Mouse (Mus musculus) heart, adult 9 months (tissue): ENCODE measurements around the gene 1700003E16Rik.
A peak's percentile ranks its signal among the peaks of the same experiment; 100 is the strongest.

Experiments used
- DNase-seq, 2 experiments: peaks; one replicate each; pipeline ENCODE4 v3.0.0; 2022; ENCODE audit warnings: low spot score in 2 of 2

The 1700003E16Rik gene

DNA sequence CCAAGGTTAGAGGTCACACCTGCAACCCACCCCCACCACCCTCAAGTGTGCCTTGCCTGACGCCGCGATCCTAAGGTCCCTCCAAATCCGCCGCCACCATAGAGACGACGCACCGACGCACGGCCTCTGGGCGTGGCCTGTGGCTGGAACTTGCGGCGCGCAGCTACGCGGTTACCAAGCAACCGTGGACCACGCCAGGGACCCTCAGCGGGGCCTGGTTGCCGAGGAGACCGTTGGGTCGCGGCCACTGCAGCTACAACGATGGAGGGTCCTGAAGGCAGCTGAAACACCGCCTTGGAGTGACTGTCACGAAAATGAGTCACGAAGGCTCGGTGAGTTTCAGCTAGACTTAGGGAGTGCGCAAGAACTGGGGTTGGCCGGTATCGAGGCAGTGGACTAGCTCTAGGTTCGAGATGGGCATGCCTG, at the start of gene 1700003E16Rik, which contains the start of gene Wdr54:
TSS of gene 1700003E16Rik (plus strand) at position 146 of the 426 bp plus-strand sequence.
TSS of gene Wdr54 (minus strand) at position 139 of the 426 bp plus-strand sequence.
- peak; percentile 35 to 43 for DNase-seq

DNA sequence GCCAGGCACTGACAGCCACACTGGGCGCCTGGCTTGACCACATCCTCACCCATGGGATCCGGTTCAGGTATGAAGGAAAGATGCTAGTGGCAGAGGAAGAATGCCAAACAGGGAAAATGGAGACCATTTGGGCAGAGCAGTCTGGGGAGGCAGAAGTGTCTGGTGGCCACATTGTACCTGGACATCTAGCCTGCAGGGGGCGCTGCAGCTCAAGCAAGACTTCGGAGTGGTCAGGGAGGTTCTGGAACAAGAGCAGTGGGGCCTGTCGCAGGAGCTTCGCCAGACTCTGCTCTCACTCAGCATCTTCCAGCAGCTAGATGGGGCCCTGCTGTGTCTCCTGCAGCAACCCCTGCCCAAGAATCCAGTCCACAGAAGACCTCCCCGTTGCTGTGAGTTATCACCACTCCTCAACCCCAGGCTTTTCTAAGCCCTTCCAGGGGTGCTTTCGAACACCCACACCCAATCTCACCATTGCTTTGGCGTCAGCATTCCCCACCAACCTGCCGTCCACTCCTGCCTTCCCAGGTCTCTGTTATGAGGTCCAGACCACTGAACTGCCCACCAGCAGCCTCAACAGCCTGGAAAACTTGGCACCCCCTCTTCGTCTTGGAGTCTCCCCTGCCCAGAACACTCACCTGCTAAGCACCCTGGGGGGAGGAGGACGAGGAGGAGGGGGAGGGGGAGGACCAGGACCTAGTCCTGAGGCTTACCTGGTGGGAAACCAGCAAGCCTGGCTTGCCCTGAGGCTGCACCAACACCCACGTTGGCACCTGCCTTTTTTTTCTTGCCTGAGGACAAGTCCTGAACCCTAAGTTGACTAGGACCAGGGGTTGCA, 48.4 kb upstream of the 1700003E16Rik start:
- peak in 1 of 2 experiments; percentile 52 for DNase-seq

DNA sequence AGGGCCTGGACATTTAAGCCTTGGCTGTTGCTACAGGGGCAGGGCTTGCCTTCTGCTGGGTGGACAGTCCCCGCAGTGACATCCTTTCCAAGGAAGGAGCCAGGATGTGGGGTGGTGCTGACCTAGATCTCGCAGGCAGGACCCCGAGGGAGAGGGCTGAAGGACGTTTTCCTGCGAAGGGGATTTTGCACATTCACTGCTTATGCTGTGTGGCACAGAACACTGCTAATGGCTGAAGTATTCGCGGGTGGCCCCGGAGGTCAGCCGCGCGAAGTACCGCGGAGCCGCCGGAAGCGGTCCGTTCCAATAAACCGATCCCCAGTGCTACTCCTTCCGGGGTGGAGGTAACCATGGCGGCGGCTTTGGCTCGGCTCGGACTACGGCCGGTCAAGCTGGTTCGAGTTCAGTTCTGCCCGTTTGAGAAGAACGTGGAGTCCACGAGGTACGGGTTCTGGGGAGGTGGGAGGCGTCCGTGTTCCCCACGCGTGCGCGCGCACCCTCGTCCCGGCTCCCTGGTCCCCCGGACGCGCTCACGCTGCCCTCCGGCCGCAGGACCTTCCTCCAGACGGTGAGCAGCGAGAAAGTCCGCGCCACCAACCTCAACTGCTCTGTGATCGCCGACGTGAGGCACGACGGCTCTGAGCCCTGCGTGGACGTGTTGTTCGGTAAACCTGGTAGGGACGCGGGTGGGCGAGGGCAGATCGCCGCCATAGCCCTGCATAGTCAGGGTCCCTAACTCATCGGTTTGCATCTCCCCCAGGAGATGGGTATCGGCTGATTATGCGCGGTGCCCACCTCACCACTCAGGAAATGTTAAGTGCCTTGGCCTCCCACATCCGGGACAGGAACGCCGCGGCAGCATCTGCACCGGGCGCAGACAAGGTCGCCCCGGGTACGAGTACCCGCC, 47.2 kb upstream of the 1700003E16Rik start, which contains the start of gene Mrpl53:
TSS of gene Mrpl53 (plus strand) at position 279 of the 907 bp plus-strand sequence.
- peak; percentile 79 to 84 for DNase-seq

DNA sequence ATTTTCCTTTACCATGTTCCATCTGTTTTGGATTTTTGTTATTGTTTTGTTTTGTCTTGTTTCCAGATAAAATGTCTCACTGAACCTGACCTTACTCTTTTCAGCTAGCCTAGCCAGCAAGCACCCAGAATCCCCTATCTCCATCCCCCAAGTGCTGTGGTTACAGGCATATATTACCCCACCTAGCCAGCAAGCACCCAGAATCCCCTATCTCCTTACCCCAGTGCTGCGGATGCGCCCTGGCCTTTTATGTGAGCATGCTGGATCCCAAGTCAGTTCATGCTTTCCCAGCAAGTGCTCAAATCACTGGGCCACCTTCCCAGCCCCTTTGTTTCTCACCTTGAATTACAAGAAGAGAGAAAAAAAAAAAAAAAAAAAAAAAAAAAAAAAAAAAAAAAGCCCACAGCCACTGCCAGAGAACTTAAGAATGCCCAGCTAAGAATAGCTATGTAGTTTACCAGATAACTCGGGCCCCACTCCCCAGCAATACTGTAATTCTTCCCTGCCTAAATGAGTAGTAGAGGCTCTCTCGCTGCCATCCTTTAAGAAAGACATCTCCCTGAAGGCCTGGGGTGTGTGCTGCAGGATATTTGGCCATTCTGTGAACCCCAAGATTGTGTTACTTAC, 44.6 kb upstream of the 1700003E16Rik start:
- DNase-seq, result no peak

DNA sequence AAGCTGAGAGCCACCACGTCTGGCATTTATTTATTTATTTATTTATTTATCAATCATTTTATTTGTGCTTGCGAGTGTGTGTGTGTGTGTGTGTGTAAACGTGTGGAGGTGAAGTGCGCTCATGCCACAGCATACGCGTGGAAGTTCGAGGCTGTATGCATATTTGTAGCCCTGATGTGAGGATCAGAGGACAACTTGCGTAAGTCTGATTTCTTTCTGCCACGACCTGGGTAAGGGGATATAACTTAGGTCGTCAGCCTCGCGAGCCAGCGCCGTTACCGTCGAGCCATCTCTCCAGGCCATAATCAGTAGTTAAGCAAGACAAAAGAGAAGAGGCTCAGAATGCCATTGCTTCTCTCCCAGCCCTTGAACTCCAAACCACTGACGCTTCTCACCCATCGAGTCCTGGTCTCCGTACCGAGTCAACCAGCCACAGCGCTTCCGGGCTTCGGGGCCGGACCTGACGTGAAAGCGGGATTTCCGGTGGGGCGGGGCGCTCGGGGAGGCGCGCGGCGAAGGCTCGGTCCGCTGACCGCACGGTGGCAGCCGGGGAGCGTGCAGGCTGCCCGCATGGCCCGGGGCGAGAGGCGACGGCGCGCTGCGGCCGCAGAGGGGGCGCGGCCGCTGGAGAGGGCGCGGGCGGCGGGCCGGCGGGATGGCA, 41.1 kb upstream of the 1700003E16Rik start, which contains the start of gene Mogs:
TSS of gene Mogs (plus strand) at position 486 of the 661 bp plus-strand sequence.
- DNase-seq, result peak; percentile 93 to 95

DNA sequence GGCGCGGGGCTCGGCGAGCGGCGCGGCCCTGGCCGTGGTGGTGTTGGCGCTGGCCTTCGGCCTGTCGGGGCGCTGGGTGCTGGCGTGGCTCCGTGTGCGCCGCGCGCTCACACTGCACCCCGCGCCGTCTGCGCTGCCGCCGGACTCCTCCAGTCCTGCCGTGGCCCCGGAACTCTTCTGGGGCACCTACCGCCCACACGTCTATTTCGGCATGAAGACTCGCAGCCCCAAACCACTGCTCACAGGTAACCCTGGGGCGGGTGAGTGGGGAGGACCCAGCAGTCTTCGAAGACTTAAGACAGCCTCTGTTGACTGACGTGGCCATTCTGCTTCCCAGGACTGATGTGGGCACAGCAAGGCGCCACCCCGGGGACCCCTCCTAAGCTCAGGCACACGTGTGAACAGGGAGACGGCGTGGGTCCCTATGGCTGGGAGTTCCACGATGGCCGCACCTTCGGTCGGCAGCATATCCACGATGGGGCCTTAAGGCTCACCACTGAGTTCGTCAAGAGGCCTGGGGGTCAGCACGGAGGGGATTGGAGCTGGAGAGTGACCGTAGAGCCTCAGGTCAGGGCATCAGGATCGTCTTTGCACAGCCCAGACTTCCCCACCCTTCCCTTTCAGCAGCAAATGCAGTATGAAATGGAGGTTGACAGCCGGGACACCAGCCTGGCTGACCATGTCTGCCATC, 40.4 kb upstream of the 1700003E16Rik start:
- no peak for DNase-seq

DNA sequence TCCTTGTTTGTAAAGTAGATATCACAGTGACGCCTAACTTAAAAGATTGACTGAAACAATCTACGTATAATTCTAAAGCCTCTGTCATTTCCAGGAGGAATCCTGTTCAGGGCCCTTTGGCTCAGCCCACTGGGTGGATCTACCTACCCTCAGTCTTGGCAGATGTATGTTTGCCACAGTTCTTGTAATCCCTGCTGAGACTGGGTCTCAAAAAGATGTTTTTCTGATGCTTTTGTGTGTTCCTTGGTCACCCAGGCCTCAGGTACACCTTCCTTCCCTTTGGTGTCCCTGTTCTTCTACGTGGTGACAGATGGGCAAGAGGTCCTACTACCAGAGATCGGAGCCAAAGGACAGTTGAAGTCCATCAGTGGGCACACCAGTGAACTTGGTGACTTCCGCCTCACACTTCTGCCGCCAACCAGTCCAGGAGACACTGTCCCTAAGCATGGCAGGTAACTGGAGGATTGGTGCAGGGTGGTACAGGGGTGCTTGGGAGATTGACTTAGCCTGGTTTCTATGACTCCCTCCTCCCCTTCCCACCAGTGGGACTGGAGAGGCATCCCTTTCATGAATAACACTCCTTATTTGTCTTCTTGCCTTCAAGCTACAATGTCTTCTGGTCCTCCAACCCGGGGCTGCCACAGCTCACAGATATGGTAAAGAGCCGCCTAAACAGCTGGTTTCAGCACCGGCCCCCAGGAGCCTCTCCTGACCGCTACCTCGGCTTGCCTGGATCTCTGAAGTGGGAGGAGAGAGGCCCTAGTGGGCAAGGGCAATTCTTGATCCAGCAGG, 39.6 kb upstream of the 1700003E16Rik start:
- no peak for DNase-seq

DNA sequence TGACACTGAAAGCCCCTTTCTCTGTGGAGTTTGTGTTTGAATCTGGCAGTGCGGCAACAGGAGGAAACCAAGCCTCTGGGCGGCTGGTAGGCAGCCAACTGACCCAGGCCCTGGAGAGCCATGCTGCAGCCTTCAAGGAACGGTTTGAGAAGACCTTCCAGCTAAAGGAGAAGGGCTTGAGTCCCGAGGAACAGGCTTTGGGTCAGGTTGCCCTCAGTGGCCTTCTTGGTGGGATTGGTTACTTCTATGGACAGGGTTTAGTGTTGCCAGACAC, 39.1 kb upstream of the 1700003E16Rik start:
- peak in 1 of 2 experiments; percentile 0 for DNase-seq

DNA sequence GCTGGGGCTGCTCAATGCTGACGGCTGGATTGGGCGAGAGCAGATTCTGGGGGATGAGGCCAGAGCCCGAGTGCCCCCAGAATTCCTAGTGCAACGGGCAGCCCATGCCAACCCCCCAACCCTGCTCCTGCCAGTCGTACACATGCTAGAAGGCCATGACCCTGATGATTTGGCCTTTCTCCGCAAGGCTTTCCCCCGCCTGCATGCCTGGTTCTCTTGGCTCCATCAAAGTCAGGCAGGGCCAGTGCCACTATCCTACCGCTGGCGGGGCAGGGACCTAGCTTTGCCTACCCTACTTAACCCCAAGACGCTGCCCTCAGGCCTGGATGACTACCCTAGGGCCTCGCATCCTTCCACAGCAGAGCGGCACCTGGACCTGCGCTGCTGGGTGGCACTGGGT, 38.6 kb upstream of the 1700003E16Rik start:
- DNase-seq, result peak in 1 of 2 experiments; percentile 1

DNA sequence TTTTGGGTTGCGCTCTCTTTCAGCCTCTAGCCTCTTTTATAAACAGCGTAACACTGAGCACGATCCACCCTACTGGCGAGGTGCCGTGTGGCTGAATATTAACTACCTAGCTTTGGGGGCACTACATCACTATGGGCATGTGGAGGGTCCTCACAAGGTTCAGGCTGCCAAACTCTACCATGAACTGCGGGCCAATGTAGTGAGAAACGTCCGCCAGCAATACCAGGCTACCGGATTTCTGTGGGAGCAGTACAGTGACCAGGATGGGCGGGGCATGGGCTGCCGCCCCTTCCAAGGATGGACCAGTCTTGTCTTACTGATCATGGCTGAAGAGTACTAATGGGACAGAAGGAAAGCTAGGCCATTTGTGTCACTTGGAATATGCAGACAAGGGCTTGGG, 37.8 kb upstream of the 1700003E16Rik start:
- no peak for DNase-seq

DNA sequence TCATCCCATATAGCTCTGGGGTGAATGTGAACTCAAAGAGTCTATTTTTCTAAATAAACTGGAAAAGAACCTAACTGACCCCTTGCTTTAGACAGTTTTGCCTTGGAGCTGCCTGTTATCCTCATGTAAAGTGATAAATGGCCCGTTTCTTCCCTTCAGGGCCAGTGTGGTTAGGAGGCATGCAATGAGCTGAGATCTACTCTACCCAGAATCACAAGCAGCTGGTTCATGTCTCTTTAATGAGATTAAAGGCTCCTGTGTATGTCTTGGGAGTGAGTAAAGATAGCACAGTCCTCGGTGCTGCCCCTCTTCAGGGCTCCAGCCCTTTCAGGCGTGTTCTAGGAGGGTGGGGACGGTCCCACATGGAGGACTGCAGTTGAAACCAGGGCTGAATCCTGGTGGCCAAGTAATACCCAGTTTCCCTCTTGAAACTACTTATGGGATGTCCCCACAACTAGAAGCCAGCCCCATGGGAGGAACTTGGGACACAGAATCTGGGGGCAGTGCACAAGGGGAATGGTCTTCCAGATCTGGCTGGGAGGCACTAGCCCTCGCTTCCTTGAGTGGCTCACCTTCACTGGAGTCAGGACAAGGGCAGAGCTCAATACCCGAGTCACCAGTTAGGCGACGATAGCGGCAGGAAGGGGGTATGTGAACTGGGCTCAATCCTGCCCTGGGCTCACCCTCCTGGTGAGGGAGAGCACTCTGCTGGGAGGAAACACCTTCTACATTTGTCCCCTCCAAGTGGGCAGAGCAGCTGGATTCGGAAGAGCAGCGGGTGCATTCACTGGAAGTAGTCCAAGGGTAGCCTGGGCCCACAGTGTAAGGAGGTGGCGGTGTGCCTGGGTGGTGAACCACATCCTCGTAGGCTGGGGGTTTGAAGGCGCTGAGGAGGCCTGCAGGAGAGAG, 37.1 kb upstream of the 1700003E16Rik start:
- DNase-seq, result no peak

DNA sequence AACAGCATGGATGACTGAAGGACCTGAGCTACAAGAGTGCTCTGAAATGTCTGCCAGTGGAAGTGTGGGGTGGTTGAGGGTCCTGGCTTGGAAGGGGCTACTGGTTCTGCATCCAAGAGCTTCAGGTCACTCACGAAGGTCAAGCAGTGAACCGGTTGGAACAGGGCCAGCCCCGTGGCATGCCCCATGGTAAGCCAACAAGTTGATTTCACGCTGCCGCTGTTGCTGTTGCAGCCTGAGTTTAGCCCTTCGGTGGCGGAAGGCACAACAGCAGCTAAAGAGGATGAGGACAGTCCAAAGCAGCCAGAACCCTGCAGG, 36.5 kb upstream of the 1700003E16Rik start:
- no peak for DNase-seq

DNA sequence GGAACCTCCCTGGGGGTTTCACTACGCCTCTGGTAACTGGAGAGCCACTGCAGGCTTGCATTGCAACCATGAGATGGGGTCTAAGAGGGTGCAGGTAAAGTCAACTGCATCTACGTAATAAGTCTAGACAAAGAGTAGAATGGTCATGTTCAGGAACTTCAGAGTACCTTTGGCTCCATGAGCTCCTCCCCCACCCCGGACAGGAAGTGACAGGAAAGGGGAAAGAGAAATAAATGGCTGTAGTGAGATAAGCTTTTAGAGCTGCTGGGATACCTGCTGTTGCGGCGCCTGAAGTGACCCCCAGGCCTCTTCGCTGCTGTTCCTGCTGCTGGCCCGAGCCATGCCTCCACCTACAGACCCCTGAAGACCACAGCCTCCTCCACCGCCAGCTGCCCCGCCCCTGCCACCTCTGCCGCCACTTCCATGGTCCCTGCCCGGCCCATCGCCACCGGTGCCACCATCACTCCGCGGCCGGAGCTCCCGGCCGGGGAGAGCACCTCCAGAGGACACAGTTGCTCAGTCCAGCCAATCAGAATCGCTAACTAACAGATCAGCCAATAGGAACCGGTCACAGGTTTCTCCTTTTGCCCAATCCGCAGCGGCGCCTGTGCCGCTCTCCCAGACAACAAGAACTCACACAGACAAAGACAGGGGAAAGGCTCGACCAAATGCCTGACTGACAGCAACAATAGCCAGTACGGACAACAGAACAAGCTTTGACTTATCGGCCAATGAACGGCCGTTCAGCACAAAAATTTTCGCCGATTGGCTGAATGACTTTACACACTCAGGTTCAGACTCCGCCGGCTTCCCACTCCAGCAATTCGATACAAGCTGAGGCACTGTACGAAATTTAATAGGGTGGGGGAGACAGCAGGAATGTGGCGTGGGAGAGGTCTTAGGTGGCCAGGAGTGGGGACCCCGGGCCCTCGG, 35.0 kb upstream of the 1700003E16Rik start, which contains the start of gene Wbp1:
TSS of gene Wbp1 (minus strand) at position 630 of the 933 bp plus-strand sequence.
- peak; percentile 99 to 100 for DNase-seq

DNA sequence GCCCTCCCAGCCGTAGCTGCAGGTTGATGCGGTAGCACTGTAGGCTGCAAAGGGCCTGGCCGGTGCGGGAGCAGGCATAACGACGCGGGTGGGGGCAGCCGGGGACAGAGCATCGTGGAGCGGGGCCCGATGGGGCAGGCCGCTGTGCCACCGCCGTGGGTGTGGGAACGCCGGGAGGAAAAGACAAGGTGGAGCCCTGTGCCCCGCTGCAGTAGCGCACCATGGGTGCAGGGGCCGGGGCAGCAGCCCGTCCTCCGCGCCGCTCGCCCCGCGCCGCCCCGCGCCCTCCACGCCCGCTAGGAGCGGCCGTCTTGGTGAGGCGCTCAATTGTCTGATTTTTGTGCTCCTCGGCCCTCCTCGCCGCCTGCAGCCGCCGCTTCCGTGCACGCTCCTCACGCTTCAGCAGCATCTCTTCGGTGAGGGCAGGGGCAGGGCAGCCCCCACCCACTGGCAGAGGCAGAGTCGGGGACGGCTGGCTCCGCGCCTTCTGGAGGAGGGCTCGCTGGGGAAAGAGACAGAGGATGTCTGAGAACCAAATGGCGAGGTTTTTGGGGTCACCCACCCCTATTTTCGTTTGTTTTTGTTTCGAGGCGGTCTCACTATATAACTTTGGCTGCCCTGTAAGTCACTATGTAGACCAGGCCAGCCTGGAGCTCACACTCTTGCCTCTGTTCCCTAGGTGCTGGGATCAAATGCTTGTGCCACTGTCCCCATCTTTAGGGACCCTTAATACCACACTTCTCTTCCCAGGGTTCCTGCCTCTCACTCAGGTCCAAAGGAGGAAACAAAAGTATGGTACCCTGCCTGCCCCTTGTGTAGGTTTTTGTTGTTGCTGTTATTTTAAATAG, 34.1 kb upstream of the 1700003E16Rik start:
- no peak for DNase-seq

DNA sequence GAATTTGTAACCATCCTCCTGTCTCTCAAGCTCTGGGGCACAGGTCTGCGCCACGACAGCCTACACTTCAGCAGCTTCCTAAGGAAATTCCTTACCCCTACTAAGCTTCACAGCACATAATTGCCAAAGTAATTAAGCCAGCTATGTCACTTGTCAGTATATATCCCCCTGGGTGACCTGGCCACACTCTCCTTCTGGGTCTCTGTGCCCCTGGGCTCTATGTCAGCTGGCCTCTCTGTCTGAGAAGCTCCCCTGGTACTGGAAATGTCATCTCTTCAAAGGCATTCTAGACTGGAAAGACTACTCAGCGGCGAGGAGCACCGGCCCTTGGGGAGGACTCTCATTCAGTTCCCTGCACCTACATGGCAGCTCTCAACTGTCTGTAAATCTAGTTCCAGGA, 33.2 kb upstream of the 1700003E16Rik start:
- DNase-seq, result no peak

DNA sequence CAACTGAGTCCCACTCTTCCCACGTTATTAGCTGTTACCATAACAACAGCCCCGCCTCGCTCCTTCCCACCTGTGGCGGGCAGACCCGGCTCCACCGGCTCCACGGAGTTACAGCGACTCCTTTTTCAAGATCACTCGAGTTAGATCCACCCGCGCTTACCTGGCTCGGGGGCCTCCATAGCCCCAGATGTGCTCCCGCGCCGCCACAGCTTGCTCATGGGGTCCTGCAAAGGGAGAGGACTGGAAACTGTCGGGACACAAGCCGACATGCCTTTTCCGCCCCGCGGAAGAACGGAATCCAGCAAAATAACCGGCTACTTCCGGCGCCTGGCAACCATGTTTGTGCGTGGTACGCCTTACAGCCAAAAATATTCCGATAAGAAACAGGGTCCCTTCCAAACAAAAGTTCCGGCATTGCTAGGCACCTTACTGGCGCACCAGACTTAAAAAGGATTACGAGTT, 31.3 kb upstream of the 1700003E16Rik start:
- peak; percentile 86 to 93 for DNase-seq

DNA sequence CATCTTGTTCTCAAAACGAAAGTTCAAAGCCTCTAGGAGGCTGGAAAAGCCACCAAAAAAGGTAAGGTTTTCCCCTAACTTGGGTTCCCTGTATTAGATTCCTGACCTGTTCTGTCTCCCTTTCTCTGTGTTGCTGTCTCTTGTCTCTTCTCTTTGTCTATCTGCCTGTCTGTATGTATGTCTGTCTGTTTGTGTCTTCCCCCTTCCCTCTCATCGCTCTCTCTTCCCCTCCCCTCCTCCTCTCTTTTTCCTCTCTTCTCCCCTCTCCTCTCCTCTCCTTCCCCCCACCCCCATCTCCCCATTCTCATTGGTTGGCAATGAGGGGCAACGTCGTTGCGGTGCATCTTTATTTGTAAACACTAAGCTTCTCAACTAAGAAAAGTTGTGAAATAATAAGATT, 30.9 kb upstream of the 1700003E16Rik start, which contains the start of gene Ino80b:
TSS of gene Ino80b (minus strand) at position 101 of the 400 bp plus-strand sequence.
- DNase-seq, result no peak
